Comparison of ENCODE assay signal across 25 mouse cellular contexts in the genomic region with DNA sequence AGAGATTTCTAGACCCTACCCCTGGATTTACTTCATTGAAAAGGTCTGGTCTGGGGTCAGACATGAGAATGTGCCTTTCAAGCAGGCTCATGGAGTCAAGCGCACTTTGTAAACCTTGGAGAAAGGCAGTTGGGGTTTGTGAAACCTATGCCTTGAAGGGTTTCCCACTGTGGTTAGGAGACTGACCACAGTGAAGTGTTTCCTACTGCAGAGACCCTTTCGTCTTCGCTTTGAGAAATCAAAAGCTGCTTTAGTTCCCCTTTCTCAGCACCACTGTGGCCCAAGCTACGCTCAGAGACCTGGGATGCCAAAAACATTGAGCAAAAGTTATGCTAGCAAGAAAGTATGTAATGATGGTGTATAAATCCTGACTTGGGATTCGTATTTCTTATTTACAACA.
DNase-seq lines count a peak whose midpoint lies in the region; ATAC-seq and TF ChIP-seq lines count a peak whose summit lies in the region.
"Had no signal": no experiment of that assay in that cellular context is flagged by ENCODE, and none has a peak within 500 bp of the region (broad histone marks: within the 10 kb centered on the region; RNA-seq: fewer than 3 reads in every experiment).

No protein-coding gene starts in this region.

- no peaks in the 10 kb centered on the region for H3K9me3 ChIP-seq in midbrain, embryonic 11.5 days (ENCODE audit: control insufficient read depth, low read length)
- no peaks in the 10 kb centered on the region for H3K9me3 ChIP-seq in midbrain, embryonic 10.5 days (replicated peaks)
- no peaks in the 10 kb centered on the region for H3K9me3 ChIP-seq in CH12.LX (replicated peaks; ENCODE audit: low read length)
- H3K9me3 ChIP-seq: embryonic facial prominence, embryonic 15.5 days; forebrain, embryonic 10.5 days; heart, embryonic 15.5 days; hindbrain, embryonic 10.5 days had no signal

- H3K79me2 ChIP-seq in CH12.LX (replicated peaks; ENCODE audit: control insufficient read depth, extremely low read depth, insufficient read depth, poor library complexity, severe bottlenecking), result no peaks in the 10 kb centered on the region

- no peak for TF ChIP-seq CTCF in CH12.LX (conservative IDR thresholded peaks at IDR 0.05 in 1 of 2, IDR thresholded peaks at IDR 0.05 in 1 of 2; ENCODE audit: low read depth in 2 of 2, low read length in 2 of 2)

- dilution Hi-C loops in CH12.LX (cut with MboI; ENCODE audit: extremely low pct_ligation_motif_present, extremely low pct_unique_long_range_greater_than_20kb, low sequenced_read_pairs), result no loop called here

- WGBS in midbrain, embryonic 11.5 days, result 77% methylated on average over 5 of the region's 5 CpGs
- WGBS in midbrain, embryonic 10.5 days, result 74% methylated on average over 5 of the region's 5 CpGs

- no peak for TF ChIP-seq POLR2A in CH12.LX (IDR thresholded peaks at IDR 0.05; ENCODE audit: low read depth, low read length)

- H3K9ac ChIP-seq in midbrain, embryonic 11.5 days (ENCODE audit: low read length), result no peak overlapping the region
- no peak overlapping the region for H3K9ac ChIP-seq in CH12.LX (ENCODE audit: insufficient read depth, low read depth)
- H3K9ac ChIP-seq: embryonic facial prominence, embryonic 15.5 days; heart, embryonic 15.5 days; hindbrain, embryonic 14.5 days had no signal

- no peaks in the 10 kb centered on the region for H3K4me1 ChIP-seq in midbrain, embryonic 11.5 days (ENCODE audit: control insufficient read depth, insufficient read depth, low read length)
- peaks cover 16% of the 10 kb centered on the region for H3K4me1 ChIP-seq in midbrain, embryonic 10.5 days
- peaks cover 0 to 19% of the 10 kb centered on the region in 2 experiments; a peak in 2 of 4 replicates for H3K4me1 ChIP-seq in CH12.LX (ENCODE audit: control insufficient read depth in 1 of 2, insufficient read depth in 2 of 2)
- H3K4me1 ChIP-seq: embryonic facial prominence, embryonic 15.5 days; heart, embryonic 15.5 days; hindbrain, embryonic 10.5 days had no signal

- in situ Hi-C loops in CH12.LX (cut with MboI; ENCODE audit: low pct_ligation_motif_present, low pct_unique_long_range_greater_than_20kb, low sequenced_read_pairs), result no loop called here

- no peak for ATAC-seq in midbrain, embryonic 11.5 days (ENCODE audit: low FRiP score)
- ATAC-seq in granulocyte monocyte progenitor cell, adult 5-6 weeks (replicated peaks; ENCODE audit: poor library complexity, severe bottlenecking), result peak; percentile 93
- peak; percentile 93 for ATAC-seq in megakaryocyte progenitor cell, adult 5-6 weeks (replicated peaks; ENCODE audit: poor library complexity)
- ATAC-seq: CD4-positive, CD25-positive, alpha-beta regulatory T cell, adult 4 months; forebrain, embryonic 14.5 days had no signal

- DNase-seq in midbrain, embryonic 11.5 days (ENCODE audit: low spot score, missing footprints), result peak; percentile 84
- no peak for DNase-seq in midbrain, embryonic 10.5 days (ENCODE audit: low spot score)
- peak; percentile 61 for DNase-seq in CH12.LX (ENCODE audit: extremely low read depth)
- no peak for DNase-seq in retina, embryonic 14.5 days (ENCODE audit: low spot score)
- DNase-seq in lung, adult 18-20 months, result no peak
- DNase-seq in thymus, postnatal 10 days (ENCODE audit: low spot score in 2 of 2), result no peak
- DNase-seq: adrenal gland, postnatal 10 days; B cell, adult 2 months; cerebellum, adult 18-20 months; cerebellum, adult 9-11 months; embryo, embryonic 11 days; gastrocnemius, adult 2 months; gastrocnemius, postnatal 25 days; heart, adult 11 months; heart, postnatal 14 days had no signal

- no peak overlapping the region for H3K4me2 ChIP-seq in midbrain, embryonic 11.5 days
- H3K4me2 ChIP-seq in CH12.LX (ENCODE audit: insufficient read depth, low read depth, poor library complexity, severe bottlenecking), result peak overlapping the region; percentile 4; the same call in 1 of the 2 replicates
- H3K4me2 ChIP-seq: embryonic facial prominence, embryonic 15.5 days; heart, embryonic 15.5 days; hindbrain, embryonic 14.5 days had no signal

- no peak for TF ChIP-seq RAD21 in CH12.LX (IDR thresholded peaks at IDR 0.05; ENCODE audit: low read depth, low read length)

- no peak overlapping the region for H3K4me3 ChIP-seq in midbrain, embryonic 11.5 days (ENCODE audit: low read depth, low read length)
- no peak overlapping the region for H3K4me3 ChIP-seq in midbrain, embryonic 10.5 days
- no peak overlapping the region for H3K4me3 ChIP-seq in CH12.LX (replicated peaks in 1 of 3; ENCODE audit: low read depth in 2 of 3, low read length in 2 of 3, poor library complexity in 1 of 3)
- H3K4me3 ChIP-seq: embryonic facial prominence, embryonic 15.5 days; erythroblast, embryonic 14.5 days; forebrain, embryonic 10.5 days; gastrocnemius, adult 2 months; heart, embryonic 15.5 days; hindbrain, embryonic 10.5 days had no signal

- H3K36me3 ChIP-seq in midbrain, embryonic 11.5 days (ENCODE audit: control insufficient read depth, insufficient read depth, low read length), result no peaks in the 10 kb centered on the region
- H3K36me3 ChIP-seq in midbrain, embryonic 10.5 days, result no peaks in the 10 kb centered on the region
- H3K36me3 ChIP-seq in CH12.LX (replicated peaks in 1 of 2; ENCODE audit: control insufficient read depth in 1 of 2, insufficient read depth in 1 of 2, low read length in 1 of 2), result no peaks in the 10 kb centered on the region
- H3K36me3 ChIP-seq: embryonic facial prominence, embryonic 15.5 days; forebrain, embryonic 10.5 days; heart, embryonic 15.5 days; hindbrain, embryonic 10.5 days had no signal

- H3K27me3 ChIP-seq in midbrain, embryonic 11.5 days (ENCODE audit: control insufficient read depth, insufficient read depth, low read length), result no peaks in the 10 kb centered on the region
- no peaks in the 10 kb centered on the region for H3K27me3 ChIP-seq in midbrain, embryonic 10.5 days (ENCODE audit: low read depth, poor library complexity, severe bottlenecking)
- no peaks in the 10 kb centered on the region for H3K27me3 ChIP-seq in CH12.LX (replicated peaks)
- H3K27me3 ChIP-seq: embryonic facial prominence, embryonic 15.5 days; heart, embryonic 15.5 days had no signal

- TF ChIP-seq EP300 in CH12.LX (IDR thresholded peaks at IDR 0.05; ENCODE audit: low read length), result peak; percentile 72

- no peak overlapping the region for H3K27ac ChIP-seq in midbrain, embryonic 11.5 days (ENCODE audit: low read depth, low read length)
- no peak overlapping the region for H3K27ac ChIP-seq in midbrain, embryonic 10.5 days (replicated peaks)
- H3K27ac ChIP-seq in CH12.LX (ENCODE audit: insufficient read depth, low read depth), result no peak overlapping the region
- H3K27ac ChIP-seq: embryonic facial prominence, embryonic 15.5 days; forebrain, embryonic 10.5 days; gastrocnemius, adult 2 months; heart, embryonic 15.5 days; hindbrain, embryonic 10.5 days; hindbrain, embryonic 14.5 days had no signal

TF ChIP-seq in CH12.LX, 34 proteins besides CTCF, POLR2A, EP300 and RAD21:
- TF ChIP-seq MAFK (IDR thresholded peaks at IDR 0.05; ENCODE audit: insufficient replicate concordance, low read length) (0 out of 2 replicates have a peak, but pooled peaks have one; percentile 12), ETS1 (conservative IDR thresholded peaks at IDR 0.05; ENCODE audit: low read depth, low read length) (0 out of 2 replicates have a peak, but pooled peaks have one; percentile 10), BHLHE40 (IDR thresholded peaks at IDR 0.05; ENCODE audit: low read depth, low read length) (peak; percentile 54; the same call in 1 of the 2 replicates), IRF4 (IDR thresholded peaks at IDR 0.05; ENCODE audit: low read depth, low read length) (peak; percentile 61; the same call in 1 of the 2 replicates), POLR2AphosphoS2 (IDR thresholded peaks at IDR 0.05; ENCODE audit: low read depth, low read length) (no peak)

Comparison
In these comparisons a context has a peak if more than half of its experiments do, and no peak if none do; other contexts are left out.
1. DNase-seq: peak in midbrain, embryonic 11.5 days (single experiment) and CH12.LX (single experiment); none in midbrain, embryonic 10.5 days (single experiment), retina, embryonic 14.5 days (single experiment), lung, adult 18-20 months (0 of 2) and thymus, postnatal 10 days (0 of 2).